ENCODE assay signal across 8 mouse cellular contexts in genomic region chr10:75798176-75798696, GRCm38 (mm10). TPM values are rescaled to one million over a fixed set of nuclear protein-coding genes. Genes with fewer than 3 reads are reported as not detected.
DNase-seq lines count a peak whose midpoint lies in the region; ATAC-seq lines count a peak whose summit lies in the region.

Gene Gstt1, minus strand, starts transcription at chr10:75798584.

- H3K4me2 ChIP-seq in hindbrain, embryonic 15.5 days, result peak within 1 kb of the TSS; percentile 73

- WGBS in hindbrain, embryonic 15.5 days, result 3% methylated on average over 18 of the region's 18 CpGs

- H3K27ac ChIP-seq in hindbrain, embryonic 15.5 days (replicated peaks), result 0 out of 2 replicates have a peak within 1 kb of the TSS, but pooled peaks have one; percentile 7

- peak within 1 kb of the TSS; percentile 31 for H3K9ac ChIP-seq in hindbrain, embryonic 15.5 days

- peaks cover 16% of the 10 kb centered on the region for H3K4me1 ChIP-seq in hindbrain, embryonic 15.5 days (replicated peaks)

- H3K4me3 ChIP-seq in hindbrain, embryonic 15.5 days, result peak within 1 kb of the TSS; percentile 40

- peaks cover 7% of the 10 kb centered on the region; the same call in 1 of the 2 replicates for H3K27me3 ChIP-seq in hindbrain, embryonic 15.5 days

- DNase-seq in left cerebral cortex, adult 18-20 months (ENCODE audit: low spot score in 2 of 2), result peak; percentile 43 to 44
- no peak for DNase-seq in left cerebral cortex, adult 11 months (ENCODE audit: low spot score)
- peak; percentile 80 for DNase-seq in cerebellum, adult 9-11 months
- peak; percentile 73 for DNase-seq in gastrocnemius, postnatal 10 days
- peak; percentile 17 to 24 for DNase-seq in left cerebral cortex, postnatal 36 days (ENCODE audit: low spot score in 2 of 2)
- peak; percentile 46 to 65 for DNase-seq in spleen, postnatal 36 days (ENCODE audit: low spot score in 2 of 2)

- ATAC-seq in hindbrain, embryonic 15.5 days (ENCODE audit: low FRiP score, low read depth), result peak; percentile 32
- ATAC-seq in megakaryocyte progenitor cell, adult 5-6 weeks (replicated peaks; ENCODE audit: poor library complexity), result peak; percentile 76

- intact Hi-C loops in left cerebral cortex, postnatal 36 days (cut with DNase I), result no loop called here

- no peaks in the 10 kb centered on the region for H3K36me3 ChIP-seq in hindbrain, embryonic 15.5 days

- no peaks in the 10 kb centered on the region for H3K9me3 ChIP-seq in hindbrain, embryonic 15.5 days

RNA-seq across cellular contexts. Expression of gene Gstt1, which starts in this region (rescaled TPM):
- total RNA-seq in left cerebral cortex, adult 18-20 months (2021), result 10 to 100 TPM; 14.2 to 16.5 TPM
- 10 to 100 TPM; 12.0 to 12.5 TPM for total RNA-seq in gastrocnemius, postnatal 10 days (2021)
- polyA plus RNA-seq in hindbrain, embryonic 15.5 days (2015; fragmentation: Nextera tagmentation; extraction: Ambion mirVana), result 14.8 and 15.4 TPM in 2 replicates
- 10 to 100 TPM in 1 of 2 experiments, 1 to 10 TPM in 1; 6.2 to 11.4 TPM for total RNA-seq in left cerebral cortex, postnatal 36 days (2021)
- not detected in 2 replicates for total RNA-seq in megakaryocyte progenitor cell, adult 5-6 weeks (2015)
- total RNA-seq in megakaryocyte progenitor cell, adult 5-6 weeks (2017), result 2.3 TPM in 1 of 2 replicates, not detected in the other
